Mouse (Mus musculus): Measurements from ENCODE around the gene Pyroxd1. TPM values are rescaled to one million over a fixed set of nuclear protein-coding genes. Genes with fewer than 3 reads are reported as not detected.
A peak's percentile ranks its signal among the peaks of the same experiment; 100 is the strongest.

Gene Pyroxd1
- 4.1 TPM for polyA plus RNA-seq (2012; fragmentation: generic; extraction: Trizol)

DNA sequence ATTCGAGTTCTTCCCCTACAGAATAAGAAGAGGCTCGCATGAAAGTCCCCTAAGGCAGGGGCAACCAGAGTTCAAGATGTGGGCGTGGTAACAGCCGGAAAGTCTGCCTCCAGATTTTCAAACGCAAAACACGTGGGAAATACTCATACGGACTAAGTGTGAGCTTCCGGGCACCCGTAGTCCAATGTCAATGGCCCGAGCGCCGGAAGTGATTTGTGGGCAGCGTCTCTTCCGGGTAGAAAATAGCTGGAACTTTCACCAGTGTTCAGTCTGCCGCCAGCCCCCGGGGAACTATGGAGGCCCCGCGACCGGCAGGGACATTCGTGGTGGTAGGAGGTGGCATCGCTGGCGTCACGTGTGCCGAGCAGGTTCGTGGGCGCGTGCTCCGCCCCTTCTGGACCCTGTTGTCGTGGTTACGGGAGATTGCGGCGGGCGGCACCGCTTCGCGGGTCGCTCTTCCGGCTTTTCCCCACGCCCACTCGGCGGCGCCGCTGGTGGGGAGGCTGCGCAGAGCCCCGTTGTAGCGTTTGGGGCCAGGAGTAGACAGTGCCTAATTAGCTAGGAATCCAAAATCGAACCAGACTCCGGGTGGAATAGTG, at the start of gene Pyroxd1:
Gene Pyroxd1 (plus strand): TSS at position 215 of the 599 bp plus-strand sequence.
- H3ac ChIP-seq (ENCODE audit: control insufficient read depth, insufficient read length) = peak within 1 kb of the TSS; percentile 73
- no peaks in the 10 kb centered on the region for H3K27me3 ChIP-seq (ENCODE audit: control insufficient read depth, insufficient read depth, insufficient read length)
- TF ChIP-seq SRF (IDR thresholded peaks at IDR 0.05; ENCODE audit: control insufficient read depth, insufficient read length, low read depth) = peak; percentile 32
- no peak for TF ChIP-seq E2F4 (IDR thresholded peaks at IDR 0.05; ENCODE audit: insufficient read depth)
- no peak for TF ChIP-seq TCF12 (IDR thresholded peaks at IDR 0.05; ENCODE audit: insufficient read depth, poor library complexity, severe bottlenecking)
- TF ChIP-seq MYOD1 (IDR thresholded peaks at IDR 0.05; ENCODE audit: control insufficient read depth in 1 of 3, insufficient read length in 2 of 3, low read depth in 2 of 3) = no peak
- TF ChIP-seq MAX (IDR thresholded peaks at IDR 0.05; ENCODE audit: low read depth) = peak; percentile 95
- peak in 1 of 3 experiments; percentile 7 for TF ChIP-seq MYOG (IDR thresholded peaks at IDR 0.05; ENCODE audit: control insufficient read depth in 1 of 3, insufficient read depth in 1 of 3, insufficient read length in 2 of 3, low read depth in 2 of 3)
- TF ChIP-seq REST (IDR thresholded peaks at IDR 0.05; ENCODE audit: insufficient read depth, insufficient read length) = no peak
- TF ChIP-seq POLR2AphosphoS2 (IDR thresholded peaks at IDR 0.05; ENCODE audit: insufficient read length, low read depth) = peak; percentile 55
- TF ChIP-seq POLR2A (IDR thresholded peaks at IDR 0.05; ENCODE audit: insufficient read length, low read depth) = peak; percentile 61
- peak; percentile 61 for TF ChIP-seq USF1 (IDR thresholded peaks at IDR 0.05; ENCODE audit: low read depth)
- 0 out of 2 replicates have a peak, but pooled peaks have one; percentile 7 for TF ChIP-seq CEBPB (IDR thresholded peaks at IDR 0.05; ENCODE audit: insufficient read depth, poor library complexity, severe bottlenecking)
- no peak for TF ChIP-seq TCF3 (IDR thresholded peaks at IDR 0.05; ENCODE audit: insufficient read length, low read depth)

DNA sequence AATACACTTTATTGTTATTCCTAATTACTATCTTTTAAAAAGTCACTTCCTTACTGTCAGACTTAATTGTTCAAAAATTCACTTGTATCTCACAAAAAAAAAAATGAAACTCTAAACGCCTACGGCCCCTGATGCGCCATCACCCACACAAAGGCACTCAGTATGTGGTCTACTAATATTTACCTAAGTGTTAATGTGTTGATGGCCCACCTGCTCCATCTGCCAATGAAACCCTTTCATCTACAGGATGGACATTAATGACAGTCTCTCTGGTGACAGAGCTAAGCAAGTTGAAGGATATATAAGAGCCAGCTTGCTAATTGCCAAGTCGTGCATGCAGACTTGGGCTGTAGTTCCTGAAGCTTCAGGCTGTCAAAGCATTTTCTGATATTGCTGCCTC, 47.4 kb upstream of the Pyroxd1 start, which contains the start of gene Iapp:
Gene Iapp (plus strand): TSS at position 326 of the 400 bp plus-strand sequence.
- H3K4me2 ChIP-seq (ENCODE audit: low read depth) = no peak within 1 kb of the TSS
- no peak within 1 kb of the TSS for H3ac ChIP-seq (ENCODE audit: control insufficient read depth, insufficient read length)
- no peaks in the 10 kb centered on the region for H3K79me2 ChIP-seq (ENCODE audit: control insufficient read depth, insufficient read depth)
- H3K27me3 ChIP-seq (ENCODE audit: control insufficient read depth, insufficient read depth, insufficient read length) = no peaks in the 10 kb centered on the region
- no peak within 1 kb of the TSS for H3K4me3 ChIP-seq
- H3K36me3 ChIP-seq (ENCODE audit: control insufficient read depth, insufficient read depth) = no peaks in the 10 kb centered on the region
- no peak for TF ChIP-seq CEBPB (IDR thresholded peaks at IDR 0.05; ENCODE audit: insufficient read depth, poor library complexity, severe bottlenecking)
- TF ChIP-seq USF1 (IDR thresholded peaks at IDR 0.05; ENCODE audit: low read depth) = no peak
- TF ChIP-seq TCF3 (IDR thresholded peaks at IDR 0.05; ENCODE audit: insufficient read length, low read depth) = no peak
- no peak for TF ChIP-seq MAX (IDR thresholded peaks at IDR 0.05; ENCODE audit: low read depth)

More for the DNA sequence above, at the start of gene Pyroxd1:
- Histone ChIP-seq H3K4me2 (ENCODE audit: low read depth) (peak within 1 kb of the TSS; percentile 88), H3K36me3 (ENCODE audit: control insufficient read depth, insufficient read depth) (peaks cover 3% of the 10 kb centered on the region), H3K4me3 (peak within 1 kb of the TSS; percentile 53), H3K79me2 (ENCODE audit: control insufficient read depth, insufficient read depth) (peaks cover 9% of the 10 kb centered on the region)

DNA sequence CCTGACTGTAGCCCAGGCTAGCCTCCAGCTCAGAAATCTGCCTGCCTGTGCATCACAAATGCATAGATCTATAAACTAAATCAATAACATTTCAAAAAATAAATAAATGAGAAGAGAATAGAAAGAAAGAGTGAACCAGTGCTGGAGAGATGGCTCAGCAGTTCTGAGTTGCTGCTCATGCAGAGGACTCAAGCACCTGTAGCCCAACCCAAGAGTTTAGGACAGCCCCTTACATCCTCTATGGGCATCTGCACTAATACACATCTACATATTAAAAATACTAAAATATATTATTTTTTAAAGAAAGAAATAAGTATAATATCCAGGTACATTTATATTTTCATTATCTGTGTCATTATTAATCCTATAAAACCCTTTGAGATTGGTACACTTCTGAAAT, 40.4 kb upstream of the Pyroxd1 start:
- Histone ChIP-seq H3K4me3 (no peak overlapping the region), H3K79me2 (ENCODE audit: control insufficient read depth, insufficient read depth) (no peaks in the 10 kb centered on the region), H3K27me3 (ENCODE audit: control insufficient read depth, insufficient read depth, insufficient read length) (no peaks in the 10 kb centered on the region), H3ac (ENCODE audit: control insufficient read depth, insufficient read length) (no peak overlapping the region), H3K4me2 (ENCODE audit: low read depth) (no peak overlapping the region), H3K36me3 (ENCODE audit: control insufficient read depth, insufficient read depth) (no peaks in the 10 kb centered on the region)
- TF ChIP-seq CEBPB (IDR thresholded peaks at IDR 0.05; ENCODE audit: insufficient read depth, poor library complexity, severe bottlenecking) (no peak), MYOD1 (IDR thresholded peaks at IDR 0.05; ENCODE audit: control insufficient read depth in 1 of 3, insufficient read length in 2 of 3, low read depth in 2 of 3) (no peak), TCF12 (IDR thresholded peaks at IDR 0.05; ENCODE audit: insufficient read depth, poor library complexity, severe bottlenecking) (no peak), TCF3 (IDR thresholded peaks at IDR 0.05; ENCODE audit: insufficient read length, low read depth) (no peak), E2F4 (IDR thresholded peaks at IDR 0.05; ENCODE audit: insufficient read depth) (no peak), POLR2AphosphoS2 (IDR thresholded peaks at IDR 0.05; ENCODE audit: insufficient read length, low read depth) (no peak), MAX (IDR thresholded peaks at IDR 0.05; ENCODE audit: low read depth) (no peak), USF1 (IDR thresholded peaks at IDR 0.05; ENCODE audit: low read depth) (no peak), SRF (IDR thresholded peaks at IDR 0.05; ENCODE audit: control insufficient read depth, insufficient read length, low read depth) (no peak), MYOG (IDR thresholded peaks at IDR 0.05; ENCODE audit: control insufficient read depth in 1 of 3, insufficient read depth in 1 of 3, insufficient read length in 2 of 3, low read depth in 2 of 3) (no peak), REST (IDR thresholded peaks at IDR 0.05; ENCODE audit: insufficient read depth, insufficient read length) (no peak), POLR2A (IDR thresholded peaks at IDR 0.05; ENCODE audit: insufficient read length, low read depth) (no peak)

DNA sequence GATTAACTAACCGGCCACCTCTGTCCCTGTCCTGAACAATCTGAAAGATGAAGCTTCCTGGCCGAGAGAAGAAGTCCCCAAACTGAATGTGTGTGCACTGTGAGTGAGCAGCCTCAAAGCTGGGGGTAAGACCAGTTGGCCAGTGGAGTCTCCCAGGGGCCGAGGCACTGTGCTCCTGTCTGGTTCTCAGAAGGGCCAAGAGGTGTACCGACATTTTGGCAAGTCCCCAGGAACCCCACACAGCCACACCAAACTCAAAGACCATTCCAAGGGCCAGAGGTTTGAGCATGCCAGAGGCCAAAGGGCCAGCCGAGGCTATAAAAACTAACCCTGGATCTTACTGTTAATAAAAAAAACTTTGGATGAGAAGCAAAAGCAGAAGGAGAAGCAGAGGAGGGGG, 31.2 kb upstream of the Pyroxd1 start:
- no peak overlapping the region for H3ac ChIP-seq (ENCODE audit: control insufficient read depth, insufficient read length)
- no peak overlapping the region for H3K4me2 ChIP-seq (ENCODE audit: low read depth)
- H3K27me3 ChIP-seq (ENCODE audit: control insufficient read depth, insufficient read depth, insufficient read length) = no peaks in the 10 kb centered on the region
- TF ChIP-seq MYOD1 (IDR thresholded peaks at IDR 0.05; ENCODE audit: control insufficient read depth in 1 of 3, insufficient read length in 2 of 3, low read depth in 2 of 3) (no peak), USF1 (IDR thresholded peaks at IDR 0.05; ENCODE audit: low read depth) (no peak), REST (IDR thresholded peaks at IDR 0.05; ENCODE audit: insufficient read depth, insufficient read length) (no peak), MAX (IDR thresholded peaks at IDR 0.05; ENCODE audit: low read depth) (no peak), POLR2A (IDR thresholded peaks at IDR 0.05; ENCODE audit: insufficient read length, low read depth) (no peak), TCF12 (IDR thresholded peaks at IDR 0.05; ENCODE audit: insufficient read depth, poor library complexity, severe bottlenecking) (no peak), MYOG (IDR thresholded peaks at IDR 0.05; ENCODE audit: control insufficient read depth in 1 of 3, insufficient read depth in 1 of 3, insufficient read length in 2 of 3, low read depth in 2 of 3) (no peak)
- H3K4me3 ChIP-seq = no peak overlapping the region
- H3K79me2 ChIP-seq (ENCODE audit: control insufficient read depth, insufficient read depth) = no peaks in the 10 kb centered on the region
- no peaks in the 10 kb centered on the region for H3K36me3 ChIP-seq (ENCODE audit: control insufficient read depth, insufficient read depth)

DNA sequence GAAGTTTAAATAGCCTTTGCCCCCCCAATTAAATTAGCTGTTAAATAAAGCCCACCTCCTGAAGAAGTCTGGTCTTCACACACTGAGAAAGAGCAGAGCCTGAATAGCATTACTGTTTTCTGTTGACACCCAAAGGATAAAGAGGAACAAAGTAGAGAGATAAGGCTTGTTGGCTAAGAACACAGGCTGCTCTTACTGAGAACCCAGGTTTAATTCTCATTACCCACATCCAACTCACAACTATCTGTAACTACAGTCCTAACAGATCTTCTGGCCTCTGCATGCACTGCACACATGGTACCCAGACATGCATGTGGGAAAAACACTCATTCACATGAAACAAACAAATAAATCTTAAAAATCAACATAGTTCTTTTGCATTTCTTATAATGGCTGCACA, 28.3 kb upstream of the Pyroxd1 start:
- TF ChIP-seq REST (IDR thresholded peaks at IDR 0.05; ENCODE audit: insufficient read depth, insufficient read length) (no peak), E2F4 (IDR thresholded peaks at IDR 0.05; ENCODE audit: insufficient read depth) (no peak), MYOD1 (IDR thresholded peaks at IDR 0.05; ENCODE audit: control insufficient read depth in 1 of 3, insufficient read length in 2 of 3, low read depth in 2 of 3) (no peak), MAX (IDR thresholded peaks at IDR 0.05; ENCODE audit: low read depth) (no peak), CEBPB (IDR thresholded peaks at IDR 0.05; ENCODE audit: insufficient read depth, poor library complexity, severe bottlenecking) (no peak), POLR2AphosphoS2 (IDR thresholded peaks at IDR 0.05; ENCODE audit: insufficient read length, low read depth) (no peak), TCF3 (IDR thresholded peaks at IDR 0.05; ENCODE audit: insufficient read length, low read depth) (no peak), TCF12 (IDR thresholded peaks at IDR 0.05; ENCODE audit: insufficient read depth, poor library complexity, severe bottlenecking) (no peak), USF1 (IDR thresholded peaks at IDR 0.05; ENCODE audit: low read depth) (no peak), SRF (IDR thresholded peaks at IDR 0.05; ENCODE audit: control insufficient read depth, insufficient read length, low read depth) (no peak), POLR2A (IDR thresholded peaks at IDR 0.05; ENCODE audit: insufficient read length, low read depth) (no peak), MYOG (IDR thresholded peaks at IDR 0.05; ENCODE audit: control insufficient read depth in 1 of 3, insufficient read depth in 1 of 3, insufficient read length in 2 of 3, low read depth in 2 of 3) (no peak)
- Histone ChIP-seq H3K36me3 (ENCODE audit: control insufficient read depth, insufficient read depth) (no peaks in the 10 kb centered on the region), H3ac (ENCODE audit: control insufficient read depth, insufficient read length) (no peak overlapping the region), H3K79me2 (ENCODE audit: control insufficient read depth, insufficient read depth) (no peaks in the 10 kb centered on the region), H3K4me3 (no peak overlapping the region), H3K4me2 (ENCODE audit: low read depth) (no peak overlapping the region), H3K27me3 (ENCODE audit: control insufficient read depth, insufficient read depth, insufficient read length) (no peaks in the 10 kb centered on the region)
